Mouse (Mus musculus) hindbrain, embryonic 11.5 days (tissue): ENCODE measurements around the gene 1300017J02Rik. TPM values are rescaled to one million over a fixed set of nuclear protein-coding genes. Genes with fewer than 3 reads are reported as not detected.

Experiments used
- ATAC-seq: fragments of 200-750 bp; cut with Nextera tagmentation; 2 replicates; pipeline ENCODE4 v1.8.0; 2017; ENCODE audit warnings: mild to moderate bottlenecking, moderate TSS enrichment, moderate library complexity; ENCODE audit not compliant: low FRiP score
- DNase-seq: peaks from one replicate; pipeline ENCODE4 v3.0.0-alpha.2; 2015; ENCODE audit warnings: low spot score
- H3K27ac ChIP-seq: fragments of 300-500 bp; sonication (generic); 2 replicates; pipeline ENCODE4 v1.5.1; 2014; ENCODE audit warnings: mild to moderate bottlenecking, low read depth, low read length
- H3K27me3 ChIP-seq: fragments of 300-500 bp; sonication (generic); 2 replicates; pipeline ENCODE4 v1.6.1; 2014; ENCODE audit warnings: mild to moderate bottlenecking, low read length, moderate library complexity, mixed read lengths; ENCODE audit not compliant: control insufficient read depth, insufficient read depth
- H3K36me3 ChIP-seq: fragments of 300-500 bp; sonication (generic); 2 replicates; pipeline ENCODE4 v1.6.1; 2014; ENCODE audit warnings: mild to moderate bottlenecking, low read length, moderate library complexity, mixed read lengths; ENCODE audit not compliant: control insufficient read depth, insufficient read depth
- H3K4me1 ChIP-seq: fragments of 300-500 bp; sonication (generic); replicated peaks from 2 replicates; pipeline ENCODE4 v1.6.1; 2014; ENCODE audit warnings: low read length, mixed read lengths; ENCODE audit not compliant: control insufficient read depth, insufficient read depth
- H3K4me2 ChIP-seq: fragments of 300-500 bp; sonication (generic); replicated peaks from 2 replicates; pipeline ENCODE4 v1.6.1; 2014; ENCODE audit warnings: mild to moderate bottlenecking, low read depth, low read length
- H3K4me3 ChIP-seq: fragments of 300-500 bp; sonication (generic); 2 replicates; pipeline ENCODE4 v1.5.1; 2014; ENCODE audit warnings: low read depth, low read length
- H3K9ac ChIP-seq: fragments of 300-500 bp; sonication (generic); 2 replicates; pipeline ENCODE4 v1.6.1; 2014; ENCODE audit warnings: low read depth, low read length
- H3K9me3 ChIP-seq: fragments of 300-500 bp; sonication (generic); 2 replicates; pipeline ENCODE4 v1.6.1; 2016; ENCODE audit warnings: low read length; ENCODE audit not compliant: control insufficient read depth
- WGBS: fragments of 180-500 bp; shearing (Covaris S2); extraction: QIAGEN DNeasy Blood & Tissue Kit; methylation state at CpG from one replicate; pipeline ENCODE4 v1.1.7; 2014; 5-methylcytosine and 5-hydroxymethylcytosine counted together
- polyA plus RNA-seq: library from polyadenylated mRNA; unstranded; fragments of >200 nt; fragmentation: Nextera tagmentation; extraction: Ambion mirVana; gene quantifications from 2 replicates; pipeline ENCODE4 v1.2.1, GENCODE M21; 2014

Gene 1300017J02Rik
- polyA plus RNA-seq, 1 experiment from 2014 or later, result 1.5 TPM

DNA sequence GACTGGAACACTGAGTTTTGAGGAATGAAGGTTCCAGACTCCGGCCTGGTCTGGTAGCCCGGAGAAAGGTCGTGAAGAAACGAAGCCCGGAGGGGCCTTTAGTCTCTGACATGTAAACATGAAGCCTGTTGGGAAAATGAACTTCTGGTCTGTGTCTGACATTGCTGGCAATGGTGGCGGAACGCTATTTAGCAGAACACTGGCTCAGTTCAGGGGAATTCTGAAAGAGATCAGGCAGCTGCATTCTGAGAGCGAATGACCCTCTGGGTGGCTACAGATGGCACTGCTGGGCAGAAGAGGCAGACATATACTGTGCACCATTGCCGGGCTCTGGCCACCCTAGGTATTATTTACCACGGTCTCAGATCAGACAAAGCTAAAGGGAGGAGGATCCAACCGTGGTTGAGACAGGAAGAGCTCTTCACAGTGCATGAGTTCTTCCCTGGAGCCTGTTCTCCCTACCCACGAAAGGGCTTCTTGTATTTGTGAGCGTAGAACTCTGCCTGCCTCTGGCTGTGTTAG, 17.9 kb downstream of the 1300017J02Rik start:
- Histone ChIP-seq H3K9ac (no peak overlapping the region), H3K4me1 (no peaks in the 10 kb centered on the region), H3K4me3 (no peak overlapping the region), H3K9me3 (no peaks in the 10 kb centered on the region), H3K27me3 (no peaks in the 10 kb centered on the region), H3K4me2 (no peak overlapping the region), H3K36me3 (no peaks in the 10 kb centered on the region), H3K27ac (no peak overlapping the region)
- WGBS, result 78% methylated on average over 13 of the region's 13 CpGs
- DNase-seq (no peak), ATAC-seq (no peak)

DNA sequence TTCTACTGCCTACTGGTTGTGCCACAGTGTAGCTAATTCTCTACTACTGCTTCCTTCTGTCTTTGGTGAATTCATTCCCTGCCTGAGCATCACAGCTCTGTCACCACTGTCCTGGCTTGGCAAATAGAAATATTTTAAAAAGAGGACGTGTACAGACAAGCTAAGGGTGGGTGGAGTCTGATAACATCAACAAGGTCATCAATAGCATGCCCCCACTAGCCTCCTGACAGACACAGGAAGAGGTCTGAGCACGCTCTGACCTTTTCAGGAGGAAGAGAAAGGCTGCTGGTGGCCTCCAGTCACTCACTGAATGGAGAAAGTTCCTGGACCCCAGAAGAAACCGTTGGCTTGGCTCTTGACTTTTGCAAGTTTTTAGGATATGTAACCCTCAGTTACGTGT, 18.5 kb downstream of the 1300017J02Rik start:
- Histone ChIP-seq H3K4me1 (no peaks in the 10 kb centered on the region), H3K4me2 (no peak overlapping the region), H3K36me3 (no peaks in the 10 kb centered on the region), H3K9ac (no peak overlapping the region), H3K27ac (no peak overlapping the region), H3K9me3 (no peaks in the 10 kb centered on the region), H3K4me3 (no peak overlapping the region), H3K27me3 (no peaks in the 10 kb centered on the region)
- 49% methylated on average over 4 of the region's 4 CpGs for WGBS
- no peak for ATAC-seq
- no peak for DNase-seq

DNA sequence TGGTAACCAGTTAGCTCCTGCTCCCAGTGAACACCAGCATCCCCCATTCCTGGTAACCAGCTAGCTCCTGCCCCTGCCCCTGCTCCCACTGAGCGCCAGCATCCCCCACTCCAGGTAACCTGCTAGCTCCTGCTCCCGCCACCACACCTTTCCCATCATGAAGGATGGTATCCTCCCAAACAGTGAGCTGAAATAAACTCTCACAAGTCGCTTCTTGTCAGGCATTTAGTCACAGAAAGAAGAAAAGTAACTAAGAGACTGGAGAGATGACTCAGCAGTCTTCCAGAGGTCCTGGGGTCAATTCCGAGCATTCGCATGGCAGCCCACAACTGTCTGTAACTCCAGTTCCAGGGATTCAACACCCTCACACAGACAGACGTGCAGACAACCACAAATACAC, 28.0 kb downstream of the 1300017J02Rik start:
- no peaks in the 10 kb centered on the region for H3K27me3 ChIP-seq
- H3K27ac ChIP-seq, result no peak overlapping the region
- 84% methylated on average over 6 of the region's 6 CpGs for WGBS
- H3K36me3 ChIP-seq, result no peaks in the 10 kb centered on the region
- H3K9me3 ChIP-seq, result no peaks in the 10 kb centered on the region
- H3K9ac ChIP-seq, result no peak overlapping the region
- DNase-seq (no peak), ATAC-seq (no peak)
- no peak overlapping the region for H3K4me2 ChIP-seq
- H3K4me1 ChIP-seq, result no peaks in the 10 kb centered on the region
- no peak overlapping the region for H3K4me3 ChIP-seq

DNA sequence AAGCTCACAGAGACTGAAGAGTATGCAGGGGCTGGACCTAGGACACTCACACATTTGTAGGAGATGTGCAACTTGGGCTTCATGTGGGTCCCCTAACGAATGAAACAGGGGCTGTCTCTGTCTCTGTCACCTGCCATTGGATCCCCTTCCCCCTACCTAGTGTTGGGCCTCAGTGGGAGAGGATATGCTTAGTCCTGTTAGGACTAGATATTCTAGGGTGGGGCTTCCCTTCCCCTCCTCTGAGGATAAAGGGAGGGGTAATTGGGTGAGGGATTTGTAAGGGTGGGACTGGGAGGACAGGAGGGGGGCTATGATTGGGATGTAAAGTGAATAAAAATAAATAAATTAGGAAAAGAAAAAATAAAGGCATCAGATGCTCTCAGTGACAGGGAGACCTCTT, 29.2 kb downstream of the 1300017J02Rik start:
- no peak overlapping the region for H3K9ac ChIP-seq
- ATAC-seq (no peak), DNase-seq (no peak)
- H3K36me3 ChIP-seq, result no peaks in the 10 kb centered on the region
- no peak overlapping the region for H3K4me2 ChIP-seq
- H3K27ac ChIP-seq, result no peak overlapping the region
- WGBS, result 91% methylated on average over 1 of the region's 1 CpGs
- no peaks in the 10 kb centered on the region for H3K27me3 ChIP-seq
- H3K4me3 ChIP-seq, result no peak overlapping the region
- H3K4me1 ChIP-seq, result no peaks in the 10 kb centered on the region
- no peaks in the 10 kb centered on the region for H3K9me3 ChIP-seq

DNA sequence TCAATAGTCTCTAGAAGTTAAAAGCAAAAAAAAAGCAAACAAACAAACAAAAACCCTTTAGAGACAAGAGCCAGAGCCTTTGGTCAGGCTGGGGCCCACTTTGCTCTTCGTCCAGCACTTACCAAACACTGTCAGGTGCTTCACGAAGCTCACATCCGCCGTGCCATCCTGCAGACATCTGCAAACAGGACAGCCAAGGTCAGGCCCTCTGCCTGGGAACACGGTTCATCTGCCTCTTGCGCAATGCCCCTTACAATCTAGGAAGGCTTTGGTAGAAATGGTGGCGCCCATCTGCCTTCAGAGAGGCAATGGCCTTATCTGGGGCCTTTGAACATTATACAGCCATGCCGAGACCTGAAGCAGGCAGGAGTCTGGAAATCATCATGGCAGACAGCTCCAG, 30.1 kb downstream of the 1300017J02Rik start:
- H3K27ac ChIP-seq, result no peak overlapping the region
- 88% methylated on average over 8 of the region's 8 CpGs for WGBS
- H3K4me3 ChIP-seq, result no peak overlapping the region

DNA sequence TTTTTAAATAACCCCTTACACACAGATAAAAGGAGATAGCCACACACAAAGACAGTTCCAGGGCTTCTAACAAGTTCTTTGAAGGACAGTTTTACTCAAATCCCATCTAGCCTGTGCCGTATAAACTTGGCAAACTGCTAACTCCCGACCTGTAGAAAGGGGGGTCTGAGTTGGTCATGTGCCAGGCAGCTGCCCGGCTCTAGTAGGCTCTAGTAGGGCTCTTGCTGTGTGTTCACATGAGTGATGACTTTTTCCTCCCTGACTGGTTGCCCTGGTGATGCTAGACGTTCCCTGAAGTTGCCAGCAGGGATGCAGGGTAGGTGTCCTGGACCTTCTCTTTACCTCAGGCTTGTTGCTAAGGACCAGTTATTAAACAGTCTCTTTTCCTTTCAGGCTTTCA, 33.8 kb downstream of the 1300017J02Rik start:
- H3K27ac ChIP-seq, result no peak overlapping the region
- no peak overlapping the region for H3K4me2 ChIP-seq
- WGBS, result 37% methylated on average over 4 of the region's 4 CpGs
- H3K27me3 ChIP-seq, result no peaks in the 10 kb centered on the region
- no peak overlapping the region for H3K9ac ChIP-seq
- no peak overlapping the region for H3K4me3 ChIP-seq
- no peaks in the 10 kb centered on the region for H3K9me3 ChIP-seq
- no peak for ATAC-seq
- no peaks in the 10 kb centered on the region for H3K4me1 ChIP-seq
- DNase-seq, result peak; percentile 7
- H3K36me3 ChIP-seq, result no peaks in the 10 kb centered on the region

More for the DNA sequence above, 30.1 kb downstream of the 1300017J02Rik start:
- H3K4me2 ChIP-seq, result no peak overlapping the region
- no peaks in the 10 kb centered on the region for H3K9me3 ChIP-seq
- no peaks in the 10 kb centered on the region for H3K36me3 ChIP-seq
- no peaks in the 10 kb centered on the region for H3K4me1 ChIP-seq
- DNase-seq (no peak), ATAC-seq (no peak)
- H3K9ac ChIP-seq, result no peak overlapping the region
- H3K27me3 ChIP-seq, result no peaks in the 10 kb centered on the region

DNA sequence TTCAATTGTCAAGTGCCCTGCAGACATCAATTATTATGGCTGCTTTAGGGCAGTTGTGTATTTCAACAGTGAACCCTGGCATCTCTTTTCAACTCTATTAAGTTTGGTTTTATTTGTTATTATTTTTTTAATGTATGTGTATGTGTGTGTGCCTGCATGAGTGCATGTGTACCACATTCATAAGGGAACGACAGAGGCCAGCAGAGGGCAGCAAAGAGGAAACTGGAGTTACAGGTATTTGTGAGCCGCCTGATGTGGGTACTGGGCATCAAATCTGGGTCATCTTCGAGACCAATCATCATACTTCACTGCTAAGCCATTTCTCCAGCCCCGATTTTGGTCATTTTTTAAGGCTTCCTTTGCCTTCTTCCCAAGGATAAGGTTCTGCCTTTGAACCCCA, 39.1 kb downstream of the 1300017J02Rik start:
- ATAC-seq (no peak), DNase-seq (no peak)
- no peak overlapping the region for H3K9ac ChIP-seq
- H3K9me3 ChIP-seq, result no peaks in the 10 kb centered on the region
- no peak overlapping the region for H3K27ac ChIP-seq
- no peaks in the 10 kb centered on the region for H3K4me1 ChIP-seq
- no peak overlapping the region for H3K4me3 ChIP-seq
- no peaks in the 10 kb centered on the region for H3K36me3 ChIP-seq
- WGBS, result 89% methylated on average over 4 of the region's 4 CpGs
- H3K4me2 ChIP-seq, result no peak overlapping the region
- no peaks in the 10 kb centered on the region for H3K27me3 ChIP-seq

DNA sequence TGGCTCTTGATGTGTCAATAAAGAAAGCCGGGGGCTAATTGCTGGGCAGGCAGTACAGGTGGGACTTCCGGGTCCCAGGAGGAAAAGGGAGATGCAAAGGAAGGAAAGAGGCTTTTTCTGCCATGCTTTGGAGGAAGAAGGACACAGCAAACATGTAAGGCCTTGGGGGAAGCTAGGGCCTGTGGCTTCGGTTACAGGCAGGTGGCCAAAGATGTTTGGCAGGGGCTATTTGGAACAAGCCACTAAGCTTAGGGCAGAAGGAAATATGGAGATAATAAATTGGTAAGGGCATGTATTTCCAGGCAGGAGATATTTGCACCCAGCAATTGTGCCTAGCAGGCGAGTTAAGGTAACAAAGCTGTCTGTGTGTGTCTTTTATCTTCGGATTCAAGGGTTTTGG, 52.0 kb downstream of the 1300017J02Rik start:
- ATAC-seq, result no peak
- H3K27me3 ChIP-seq, result no peaks in the 10 kb centered on the region
- 88% methylated on average over 5 of the region's 5 CpGs for WGBS
- no peak for DNase-seq
- H3K4me3 ChIP-seq, result no peak overlapping the region
- no peak overlapping the region for H3K9ac ChIP-seq
- H3K4me1 ChIP-seq, result no peaks in the 10 kb centered on the region
- no peak overlapping the region for H3K27ac ChIP-seq
- H3K36me3 ChIP-seq, result no peaks in the 10 kb centered on the region
- no peaks in the 10 kb centered on the region for H3K9me3 ChIP-seq
- no peak overlapping the region for H3K4me2 ChIP-seq

DNA sequence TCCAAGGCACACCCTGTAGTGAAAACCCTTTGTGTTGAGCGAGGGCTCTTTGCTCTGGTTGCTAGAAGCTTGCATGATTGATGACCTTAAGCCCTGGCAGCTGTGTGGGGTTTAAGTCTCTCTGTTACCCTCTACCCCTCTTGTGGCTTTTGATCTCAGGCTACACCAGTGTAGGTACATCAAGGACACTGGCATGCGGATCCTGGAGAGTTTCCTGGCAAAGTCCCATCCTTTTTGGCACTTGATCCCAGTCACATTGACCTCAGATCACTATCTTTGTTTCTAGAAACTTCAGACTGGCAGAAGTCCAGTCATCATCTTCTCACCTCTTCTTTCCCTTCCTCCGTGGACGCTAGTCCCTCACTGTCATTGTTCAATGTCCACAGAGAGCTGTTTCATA, 56.3 kb downstream of the 1300017J02Rik start:
- H3K9me3 ChIP-seq, result no peaks in the 10 kb centered on the region
- no peak overlapping the region for H3K9ac ChIP-seq
- 56% methylated on average over 4 of the region's 4 CpGs for WGBS
- H3K27ac ChIP-seq, result no peak overlapping the region
- ATAC-seq, result no peak
- no peaks in the 10 kb centered on the region for H3K36me3 ChIP-seq
- no peak overlapping the region for H3K4me3 ChIP-seq
- H3K4me2 ChIP-seq, result no peak overlapping the region
- no peak for DNase-seq
- no peaks in the 10 kb centered on the region for H3K4me1 ChIP-seq
- H3K27me3 ChIP-seq, result no peaks in the 10 kb centered on the region
